46 mouse cellular contexts compared by ENCODE assay signal in genomic region chrX:114897506-114897905, GRCm38 (mm10). TPM values are rescaled to one million over a fixed set of nuclear protein-coding genes. Genes with fewer than 3 reads are reported as not detected.
"Had no signal": no experiment of that assay in that cellular context is flagged by ENCODE, and none has a peak within 500 bp of the region (broad histone marks: within the 10 kb centered on the region; RNA-seq: fewer than 3 reads in every experiment).

No protein-coding gene starts in this region.

- H3K27me3 ChIP-seq: limb, embryonic 12.5 days; limb, embryonic 13.5 days; limb, embryonic 15.5 days; liver, embryonic 12.5 days; liver, embryonic 13.5 days; liver, embryonic 15.5 days; lung, embryonic 15.5 days; megakaryocyte, embryonic 14.5 days; midbrain, embryonic 12.5 days; midbrain, embryonic 13.5 days; midbrain, embryonic 15.5 days; neural tube, embryonic 12.5 days had no signal

- H3K4me2 ChIP-seq: limb, embryonic 12.5 days; limb, embryonic 13.5 days; limb, embryonic 15.5 days; liver, embryonic 11.5 days; liver, embryonic 12.5 days; liver, embryonic 13.5 days; liver, embryonic 15.5 days; lung, embryonic 14.5 days; lung, embryonic 15.5 days; midbrain, embryonic 11.5 days; midbrain, embryonic 12.5 days; midbrain, embryonic 13.5 days; midbrain, embryonic 15.5 days; neural tube, embryonic 12.5 days had no signal

- H3K4me3 ChIP-seq: limb, embryonic 10.5 days; limb, embryonic 12.5 days; limb, embryonic 13.5 days; limb, embryonic 15.5 days; liver, embryonic 12.5 days; liver, embryonic 13.5 days; liver, embryonic 15.5 days; lung, embryonic 15.5 days; megakaryocyte, embryonic 14.5 days; midbrain, embryonic 10.5 days; midbrain, embryonic 12.5 days; midbrain, embryonic 13.5 days; midbrain, embryonic 15.5 days; myocyte; neural tube, embryonic 12.5 days had no signal

- ATAC-seq: liver, embryonic 12.5 days; liver, postnatal 0 days; lung, postnatal 0 days; midbrain, embryonic 13.5 days; midbrain, embryonic 15.5 days; midbrain, embryonic 16.5 days had no signal

- H3K9me3 ChIP-seq: limb, embryonic 10.5 days; limb, embryonic 12.5 days; limb, embryonic 13.5 days; limb, embryonic 15.5 days; liver, embryonic 12.5 days; liver, embryonic 13.5 days; liver, embryonic 15.5 days; lung, embryonic 15.5 days; megakaryocyte, embryonic 14.5 days; midbrain, embryonic 10.5 days; midbrain, embryonic 12.5 days; midbrain, embryonic 13.5 days; midbrain, embryonic 15.5 days; neural tube, embryonic 12.5 days had no signal

- H3K4me1 ChIP-seq: limb, embryonic 10.5 days; limb, embryonic 12.5 days; limb, embryonic 13.5 days; limb, embryonic 15.5 days; liver, embryonic 12.5 days; liver, embryonic 13.5 days; liver, embryonic 15.5 days; lung, embryonic 15.5 days; megakaryocyte, embryonic 14.5 days; midbrain, embryonic 10.5 days; midbrain, embryonic 12.5 days; midbrain, embryonic 13.5 days; midbrain, embryonic 15.5 days; neural tube, embryonic 12.5 days had no signal

- DNase-seq: left cerebral cortex, postnatal 4 days; liver; liver, embryonic 13.5 days; liver, postnatal 0 days; lung, adult 18-20 months; lung, embryonic 14.5 days; lung, postnatal 10 days; lung, postnatal 14 days; lung, postnatal 36 days; lung, postnatal 4 days; midbrain, embryonic 14.5 days had no signal

- H3K36me3 ChIP-seq: limb, embryonic 10.5 days; limb, embryonic 12.5 days; limb, embryonic 13.5 days; limb, embryonic 15.5 days; liver, embryonic 12.5 days; liver, embryonic 13.5 days; liver, embryonic 15.5 days; lung, embryonic 15.5 days; midbrain, embryonic 10.5 days; midbrain, embryonic 12.5 days; midbrain, embryonic 13.5 days; midbrain, embryonic 15.5 days; neural tube, embryonic 12.5 days had no signal

- H3K27ac ChIP-seq: limb, embryonic 10.5 days; limb, embryonic 12.5 days; limb, embryonic 13.5 days; limb, embryonic 15.5 days; liver, embryonic 12.5 days; liver, embryonic 13.5 days; liver, embryonic 14.5 days; liver, embryonic 15.5 days; lung, embryonic 15.5 days; macrophage; midbrain, embryonic 10.5 days; midbrain, embryonic 12.5 days; midbrain, embryonic 13.5 days; midbrain, embryonic 15.5 days; neural tube, embryonic 12.5 days had no signal

- H3K9ac ChIP-seq: limb, embryonic 12.5 days; limb, embryonic 13.5 days; limb, embryonic 15.5 days; liver, embryonic 12.5 days; liver, embryonic 13.5 days; liver, embryonic 14.5 days; liver, embryonic 15.5 days; liver, postnatal 0 days; lung, embryonic 14.5 days; lung, embryonic 15.5 days; midbrain, embryonic 12.5 days; midbrain, embryonic 13.5 days; midbrain, embryonic 15.5 days; neural tube, embryonic 12.5 days had no signal

RNA-seq across cellular contexts. Expression of gene Ube2dnl1, which starts 7.3 kb away (rescaled TPM):
- total RNA-seq: left cerebral cortex, adult 8-10 months; left cerebral cortex, postnatal 10 days; left cerebral cortex, postnatal 14 days; left cerebral cortex, postnatal 25 days; left cerebral cortex, postnatal 36 days; left cerebral cortex, postnatal 4 days; liver, adult 2 months; megakaryocyte progenitor cell, adult 5-6 weeks; megakaryocyte, adult 5-6 weeks; megakaryocyte-erythroid progenitor cell, adult 5-6 weeks; monocyte, adult 5-6 weeks had no signal
- polyA plus RNA-seq: limb, embryonic 10.5 days; limb, embryonic 11.5 days; limb, embryonic 12.5 days; limb, embryonic 13.5 days; limb, embryonic 14.5 days; limb, embryonic 15.5 days; liver, adult 2 months; liver, embryonic 11.5 days; liver, embryonic 12.5 days; liver, embryonic 13.5 days; liver, embryonic 14.5 days; liver, embryonic 15.5 days; liver, embryonic 16.5 days; liver, postnatal 0 days; lung, embryonic 14.5 days; lung, embryonic 15.5 days; lung, embryonic 16.5 days; lung, postnatal 0 days; macrophage; midbrain, embryonic 10.5 days; midbrain, embryonic 11.5 days; midbrain, embryonic 12.5 days; midbrain, embryonic 13.5 days; midbrain, embryonic 14.5 days; midbrain, embryonic 15.5 days; midbrain, embryonic 16.5 days; myocyte; neural tube, embryonic 11.5 days; neural tube, embryonic 12.5 days had no signal

RNA-seq across cellular contexts. Expression of gene Ube2dnl2, which starts 9.9 kb away (rescaled TPM):
- total RNA-seq: left cerebral cortex, adult 8-10 months; left cerebral cortex, postnatal 10 days; left cerebral cortex, postnatal 14 days; left cerebral cortex, postnatal 25 days; left cerebral cortex, postnatal 36 days; left cerebral cortex, postnatal 4 days; liver, adult 2 months; megakaryocyte progenitor cell, adult 5-6 weeks; megakaryocyte, adult 5-6 weeks; megakaryocyte-erythroid progenitor cell, adult 5-6 weeks; monocyte, adult 5-6 weeks had no signal
- polyA plus RNA-seq: limb, embryonic 10.5 days; limb, embryonic 11.5 days; limb, embryonic 12.5 days; limb, embryonic 13.5 days; limb, embryonic 14.5 days; limb, embryonic 15.5 days; liver, adult 2 months; liver, embryonic 11.5 days; liver, embryonic 12.5 days; liver, embryonic 13.5 days; liver, embryonic 14.5 days; liver, embryonic 15.5 days; liver, embryonic 16.5 days; liver, postnatal 0 days; lung, embryonic 14.5 days; lung, embryonic 15.5 days; lung, embryonic 16.5 days; lung, postnatal 0 days; macrophage; midbrain, embryonic 10.5 days; midbrain, embryonic 11.5 days; midbrain, embryonic 12.5 days; midbrain, embryonic 13.5 days; midbrain, embryonic 14.5 days; midbrain, embryonic 15.5 days; midbrain, embryonic 16.5 days; myocyte; neural tube, embryonic 11.5 days; neural tube, embryonic 12.5 days had no signal
